ENCODE assay signal across 13 mouse cellular contexts in the genomic region with DNA sequence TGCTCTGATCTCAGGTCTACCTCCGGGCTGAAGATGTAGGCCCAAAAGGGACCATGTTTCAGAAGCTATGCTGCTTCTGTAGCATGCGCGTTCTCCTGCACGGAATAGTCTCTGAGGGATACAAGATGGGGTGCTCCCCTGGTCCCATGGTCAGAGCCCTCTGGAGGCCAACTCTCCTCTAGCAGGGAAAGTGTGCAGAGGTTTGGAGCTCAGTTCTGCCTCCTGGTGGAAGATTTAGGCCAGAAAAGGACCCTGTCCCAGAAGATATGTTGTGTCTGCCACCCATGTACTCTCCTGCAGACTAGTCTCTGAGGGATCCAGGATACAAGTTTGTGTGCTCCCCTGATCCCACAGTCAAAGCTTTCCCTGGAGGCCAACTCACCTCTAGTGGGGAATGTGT.
DNase-seq lines count a peak whose midpoint lies in the region; ATAC-seq and TF ChIP-seq lines count a peak whose summit lies in the region.
"Had no signal": no experiment of that assay in that cellular context is flagged by ENCODE, and none has a peak within 500 bp of the region (broad histone marks: within the 10 kb centered on the region; RNA-seq: fewer than 3 reads in every experiment).

No protein-coding gene starts in this region.

- no peak overlapping the region for H3K9ac ChIP-seq in ES-Bruce4 (ENCODE audit: low read depth, poor library complexity, severe bottlenecking)
- no peak overlapping the region for H3K9ac ChIP-seq in liver, embryonic 12.5 days
- H3K9ac ChIP-seq: limb, embryonic 13.5 days had no signal

- H3K27me3 ChIP-seq in kidney, adult 2 months (replicated peaks; ENCODE audit: control insufficient read depth, insufficient read depth, low read length) = no peaks in the 10 kb centered on the region
- no peaks in the 10 kb centered on the region for H3K27me3 ChIP-seq in ES-Bruce4 (ENCODE audit: control insufficient read depth, insufficient read depth, low read length, poor library complexity, severe bottlenecking)
- no peaks in the 10 kb centered on the region for H3K27me3 ChIP-seq in liver, embryonic 12.5 days (replicated peaks)
- H3K27me3 ChIP-seq: limb, embryonic 13.5 days; megakaryocyte, embryonic 14.5 days had no signal

- H3K4me2 ChIP-seq in liver, embryonic 12.5 days = no peak overlapping the region
- H3K4me2 ChIP-seq: limb, embryonic 13.5 days had no signal

- TF ChIP-seq POLR2A in kidney, adult 2 months (IDR thresholded peaks at IDR 0.05; ENCODE audit: low read depth, low read length) = no peak
- TF ChIP-seq POLR2A in ES-Bruce4 (IDR thresholded peaks at IDR 0.05; ENCODE audit: insufficient read depth, low read length) = no peak

- ATAC-seq in liver, embryonic 12.5 days = peak; percentile 46; the same call in 1 of the 2 replicates
- ATAC-seq in megakaryocyte, adult 5-6 weeks (ENCODE audit: poor library complexity, severe bottlenecking) = no peak

- TF ChIP-seq CTCF in kidney, adult 2 months (conservative IDR thresholded peaks at IDR 0.05; ENCODE audit: insufficient read depth, insufficient read length, low read depth, low read length) = 0 out of 2 replicates have a peak, but pooled peaks have one; percentile 16
- peak; percentile 55 for TF ChIP-seq CTCF in ES-Bruce4 (IDR thresholded peaks at IDR 0.05; ENCODE audit: low read depth, low read length)

- H3K9me3 ChIP-seq in ES-Bruce4 (replicated peaks; ENCODE audit: control insufficient read depth, insufficient read depth, low read length, poor library complexity, severe bottlenecking) = no peaks in the 10 kb centered on the region
- no peaks in the 10 kb centered on the region for H3K9me3 ChIP-seq in liver, embryonic 12.5 days (replicated peaks)
- H3K9me3 ChIP-seq: limb, embryonic 13.5 days had no signal

- TF ChIP-seq EP300 in ES-Bruce4 (IDR thresholded peaks at IDR 0.05; ENCODE audit: insufficient read depth, low read depth, low read length) = no peak

- WGBS in kidney, adult 2 months = 90% methylated on average over 4 of the region's 4 CpGs
- 79% methylated on average over 4 of the region's 4 CpGs for WGBS in liver, embryonic 12.5 days (ENCODE audit: insufficient replicate concordance)

- DNase-seq in adrenal gland, postnatal 14 days = peak; percentile 19
- DNase-seq in adrenal gland, postnatal 4 days (ENCODE audit: low spot score in 2 of 2) = no peak
- no peak for DNase-seq in kidney, adult 2 months
- DNase-seq in kidney, adult 11 months = no peak
- no peak for DNase-seq in thymus, adult 18-20 months
- DNase-seq: cerebellum, postnatal 25 days; layer of hippocampus, adult 9-11 months; right cerebral cortex, adult 18-20 months had no signal

- no peaks in the 10 kb centered on the region for H3K4me1 ChIP-seq in kidney, adult 2 months (ENCODE audit: control insufficient read depth, insufficient read depth, low read length)
- no peaks in the 10 kb centered on the region for H3K4me1 ChIP-seq in ES-Bruce4 (ENCODE audit: control insufficient read depth, insufficient read depth, low read length)
- H3K4me1 ChIP-seq in liver, embryonic 12.5 days = no peaks in the 10 kb centered on the region
- H3K4me1 ChIP-seq: limb, embryonic 13.5 days; megakaryocyte, embryonic 14.5 days had no signal

- no peak overlapping the region for H3K4me3 ChIP-seq in kidney, adult 2 months (ENCODE audit: insufficient read depth, low read depth, low read length)
- no peak overlapping the region for H3K4me3 ChIP-seq in ES-Bruce4 (ENCODE audit: low read depth, low read length)
- no peak overlapping the region for H3K4me3 ChIP-seq in liver, embryonic 12.5 days
- H3K4me3 ChIP-seq: limb, embryonic 13.5 days; megakaryocyte, embryonic 14.5 days had no signal

- H3K36me3 ChIP-seq in kidney, adult 2 months (ENCODE audit: control insufficient read depth, insufficient read depth, low read length) = no peaks in the 10 kb centered on the region
- H3K36me3 ChIP-seq in ES-Bruce4 (ENCODE audit: control insufficient read depth, insufficient read depth, low read length, poor library complexity, severe bottlenecking) = no peaks in the 10 kb centered on the region
- no peaks in the 10 kb centered on the region for H3K36me3 ChIP-seq in liver, embryonic 12.5 days
- H3K36me3 ChIP-seq: limb, embryonic 13.5 days had no signal

- no peak overlapping the region for H3K27ac ChIP-seq in kidney, adult 2 months (ENCODE audit: insufficient read depth, low read depth, low read length)
- no peak overlapping the region for H3K27ac ChIP-seq in ES-Bruce4 (ENCODE audit: insufficient read depth, low read length)
- H3K27ac ChIP-seq in liver, embryonic 12.5 days = no peak overlapping the region
- H3K27ac ChIP-seq: limb, embryonic 13.5 days had no signal
